Mouse (Mus musculus) neutrophil, adult 59 days (primary cell): ENCODE data around the gene Mroh7. TPM values are rescaled to one million over a fixed set of nuclear protein-coding genes. Genes with fewer than 3 reads are reported as not detected.

Experiments
- total RNA-seq, 2 experiments: library from RNA; stranded (reverse); gene quantifications; 1 replicate in 1 of 2; 2 replicates in 1 of 2; pipeline ENCODE4 v1.2.4; 2023

The Mroh7 gene
- not detected for total RNA-seq

GRCm38 (mm10) chr4:106730814-106731213, at the start of gene Mroh7:
TSS of gene Mroh7 (minus strand) at chr4:106730925.

DNA sequence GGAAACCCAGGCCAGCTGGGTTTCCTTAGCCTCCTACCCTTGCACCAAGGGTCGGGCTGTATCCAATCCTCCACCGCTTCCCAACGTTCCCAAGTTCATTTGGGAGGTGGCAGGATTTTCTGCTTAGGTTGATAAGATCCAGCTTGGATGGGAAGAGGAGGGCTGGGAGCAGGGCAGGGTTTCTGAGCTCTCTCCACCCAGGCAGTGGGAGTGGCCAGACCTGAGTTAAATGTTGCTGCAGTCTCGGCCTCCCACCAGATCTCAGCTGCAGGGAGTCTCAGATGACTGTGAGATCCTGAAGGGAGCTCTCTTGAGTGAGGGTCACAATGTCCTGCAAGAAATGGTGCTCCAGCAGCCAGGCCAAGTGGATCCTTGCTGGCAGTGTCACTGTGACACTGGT, 2.9 kb upstream of the Mroh7 start, which contains the start of gene Fam151a:
Fam151a (plus strand) TSS at position 254 of the 400 bp plus-strand sequence.

GRCm38 (mm10) chr4:106678442-106679118, 52.1 kb downstream of the Mroh7 start, which contains the start of gene Ttc4:
TSS of gene Ttc4 (minus strand) at chr4:106678944.

DNA sequence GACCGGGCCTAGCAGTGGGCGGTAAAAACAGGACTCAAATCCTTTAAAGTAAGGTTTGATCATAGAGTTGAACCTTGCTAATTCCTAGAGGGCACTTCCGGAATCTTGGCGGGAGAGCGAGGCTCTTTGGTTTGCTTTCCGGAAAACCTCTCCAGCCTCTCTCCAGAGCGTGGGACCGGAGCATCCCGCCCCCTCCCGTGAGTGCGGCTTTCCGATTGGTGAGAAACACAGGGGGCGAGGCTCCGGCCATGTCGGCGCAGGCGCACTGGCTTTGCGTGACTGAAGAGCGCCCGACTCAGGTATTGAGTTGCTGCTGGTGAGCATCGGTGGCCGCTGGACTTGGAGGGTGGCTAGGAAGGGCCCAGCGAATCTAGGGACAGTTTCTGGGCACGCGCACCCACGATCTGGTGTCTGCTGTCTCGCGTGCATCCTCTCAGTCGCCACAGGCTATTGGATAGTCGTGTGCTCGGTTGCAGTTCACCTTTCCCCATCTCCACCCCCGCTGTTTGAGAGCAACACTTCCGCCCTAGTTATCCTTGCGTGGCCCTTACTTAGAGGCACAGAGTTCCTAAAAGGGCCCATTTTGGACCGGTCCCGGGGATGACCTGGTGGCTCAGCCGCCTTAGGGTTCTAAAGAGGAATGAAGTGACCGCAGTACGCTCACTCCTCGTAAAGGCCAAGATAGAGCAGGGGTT, 79.7 kb downstream of the Mroh7 start, which contains the start of gene Pars2:
Pars2 (plus strand) TSS at position 237 of the 695 bp plus-strand sequence.

Other genes with a start within 250 kb of the Mroh7 start
- not detected for gene Bsnd, start 238.6 kb downstream of the Mroh7 start, total RNA-seq
- gene Dhcr24, start 169.9 kb downstream of the Mroh7 start, total RNA-seq: 1 to 10 TPM; 4.4 to 5.0 TPM
- not detected for gene Lexm, start 113.7 kb downstream of the Mroh7 start, total RNA-seq
- gene Ttc22, start 108.5 kb downstream of the Mroh7 start, total RNA-seq: not detected
- 1 to 10 TPM; 1.3 to 1.6 TPM for gene Pars2, start 79.9 kb downstream of the Mroh7 start, total RNA-seq
- gene Ttc4, start 52.0 kb downstream of the Mroh7 start, total RNA-seq: 10 to 100 TPM; 13.1 to 14.1 TPM
- not detected for gene Fam151a, start 3.0 kb upstream of the Mroh7 start, total RNA-seq
- 10 to 100 TPM in 1 of 2 experiments, 1 to 10 TPM in 1; 7.6 to 10.4 TPM for gene Acot11, start 74.1 kb upstream of the Mroh7 start, total RNA-seq
- gene Ssbp3, start 179.8 kb upstream of the Mroh7 start, total RNA-seq: 10 to 100 TPM; 34.0 to 37.3 TPM